In the genomic region with DNA sequence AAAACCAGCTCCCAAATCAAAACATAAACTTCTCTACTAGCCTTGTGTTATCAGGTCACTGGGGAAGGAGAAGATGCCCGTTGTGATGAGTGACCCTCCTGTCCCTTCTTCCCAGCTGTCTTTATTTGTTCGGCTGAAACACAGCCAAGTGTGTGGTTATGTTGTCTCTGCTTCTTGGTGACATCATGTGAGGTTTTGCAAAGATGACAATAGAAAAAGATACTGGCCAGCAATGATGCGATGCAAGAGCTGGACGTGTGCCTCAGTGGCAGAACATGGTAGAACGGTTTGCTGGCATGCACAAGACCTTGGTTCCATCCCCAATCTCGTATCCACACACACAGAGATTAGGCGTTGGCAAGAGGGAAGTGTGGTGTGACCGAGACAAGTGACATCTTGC, we compare ENCODE assay signal across 25 mouse cellular contexts.
"Had no signal": no experiment of that assay in that cellular context is flagged by ENCODE, and none has a peak within 500 bp of the region (broad histone marks: within the 10 kb centered on the region; RNA-seq: fewer than 3 reads in every experiment).

No protein-coding gene starts in this region.

- H3K4me1 ChIP-seq: kidney, embryonic 15.5 days; limb, embryonic 12.5 days; limb, embryonic 15.5 days; lung, embryonic 15.5 days; megakaryocyte, embryonic 14.5 days; midbrain, embryonic 10.5 days; midbrain, embryonic 13.5 days; neural tube, embryonic 13.5 days had no signal

- H3K9me3 ChIP-seq: kidney, embryonic 15.5 days; limb, embryonic 12.5 days; limb, embryonic 15.5 days; lung, embryonic 15.5 days; midbrain, embryonic 10.5 days; midbrain, embryonic 13.5 days; neural tube, embryonic 13.5 days had no signal

- H3K9ac ChIP-seq: kidney, embryonic 15.5 days; limb, embryonic 12.5 days; limb, embryonic 15.5 days; liver, embryonic 14.5 days; lung, embryonic 15.5 days; midbrain, embryonic 13.5 days; neural tube, embryonic 13.5 days had no signal

- DNase-seq: kidney, postnatal 10 days; kidney, postnatal 36 days; layer of hippocampus, postnatal 36 days; left cerebral cortex, postnatal 4 days; lung, adult 18-20 months; lung, postnatal 10 days; lung, postnatal 36 days; retina, postnatal 1 day; right cerebral cortex, postnatal 25 days; thymus, adult 2 months; thymus, postnatal 25 days had no signal

- H3K27ac ChIP-seq: kidney, embryonic 15.5 days; left cerebral cortex, adult 2 months; limb, embryonic 12.5 days; limb, embryonic 15.5 days; liver, embryonic 14.5 days; lung, embryonic 15.5 days; midbrain, embryonic 10.5 days; midbrain, embryonic 13.5 days; neural tube, embryonic 13.5 days; stomach, postnatal 0 days had no signal

- ATAC-seq: midbrain, embryonic 13.5 days; midbrain, embryonic 16.5 days had no signal

- H3K27me3 ChIP-seq: kidney, embryonic 15.5 days; limb, embryonic 12.5 days; limb, embryonic 15.5 days; lung, embryonic 15.5 days; megakaryocyte, embryonic 14.5 days; midbrain, embryonic 13.5 days; neural tube, embryonic 13.5 days had no signal

- H3K4me3 ChIP-seq: kidney, embryonic 15.5 days; left cerebral cortex, adult 2 months; limb, embryonic 12.5 days; limb, embryonic 15.5 days; lung, embryonic 15.5 days; megakaryocyte, embryonic 14.5 days; midbrain, embryonic 10.5 days; midbrain, embryonic 13.5 days; myocyte; neural tube, embryonic 13.5 days had no signal

- H3K36me3 ChIP-seq: kidney, embryonic 15.5 days; limb, embryonic 12.5 days; lung, embryonic 15.5 days; midbrain, embryonic 10.5 days had no signal

- H3K4me2 ChIP-seq: kidney, embryonic 15.5 days; limb, embryonic 12.5 days; limb, embryonic 15.5 days; liver, embryonic 11.5 days; lung, embryonic 15.5 days; midbrain, embryonic 13.5 days; neural tube, embryonic 13.5 days had no signal
